Mouse (Mus musculus): ENCODE results near the gene Rpl9. TPM values are rescaled to one million over a fixed set of nuclear protein-coding genes. Genes with fewer than 3 reads are reported as not detected.

Rpl9 gene
- polyA plus RNA-seq, 1 experiment from 2014 or later: 793 TPM

- no peak for ATAC-seq
- no peak overlapping the region for H3K9ac ChIP-seq
- H3K9me3 ChIP-seq (replicated peaks): no peaks in the 10 kb centered on the region
- WGBS: 65% methylated on average over 10 of the region's 10 CpGs
- no peaks in the 10 kb centered on the region for H3K27me3 ChIP-seq
- no peak overlapping the region for H3K4me3 ChIP-seq
- no peak overlapping the region for H3K4me2 ChIP-seq
- H3K27ac ChIP-seq: no peak overlapping the region
- peaks cover 84% of the 10 kb centered on the region for H3K36me3 ChIP-seq (ENCODE audit: poor library complexity, severe bottlenecking)
- peaks cover 7% of the 10 kb centered on the region for H3K4me1 ChIP-seq
Observed at GRCm38 (mm10) chr5:65419136-65419535, 27.9 kb upstream of the Rpl9 start.

- no peak overlapping the region for H3K4me3 ChIP-seq
- no peaks in the 10 kb centered on the region for H3K9me3 ChIP-seq (replicated peaks)
- H3K4me1 ChIP-seq: peaks cover 7% of the 10 kb centered on the region
- H3K9ac ChIP-seq: peak overlapping the region; percentile 21
- H3K36me3 ChIP-seq (ENCODE audit: poor library complexity, severe bottlenecking): peaks cover 74% of the 10 kb centered on the region
- H3K4me2 ChIP-seq: no peak overlapping the region
- H3K27ac ChIP-seq: no peak overlapping the region
- ATAC-seq: no peak
- no peaks in the 10 kb centered on the region for H3K27me3 ChIP-seq
- WGBS: 15% methylated on average over 26 of the region's 26 CpGs
Observed at GRCm38 (mm10) chr5:65415653-65416458, 24.6 kb upstream of the Rpl9 start.

GRCm38 (mm10) chr5:65407989-65408388 lies 16.7 kb upstream of the Rpl9 start:
- Histone ChIP-seq H3K4me3 (no peak overlapping the region), H3K27ac (0 out of 2 replicates have a peak overlapping the region, but pooled peaks have one; percentile 31), H3K9ac (0 out of 2 replicates have a peak overlapping the region, but pooled peaks have one; percentile 1), H3K9me3 (replicated peaks) (no peaks in the 10 kb centered on the region), H3K4me2 (no peak overlapping the region), H3K27me3 (no peaks in the 10 kb centered on the region), H3K36me3 (ENCODE audit: poor library complexity, severe bottlenecking) (peaks cover 65% of the 10 kb centered on the region), H3K4me1 (peaks cover 6% of the 10 kb centered on the region; the same call in 1 of the 2 replicates)
- ATAC-seq: no peak
- 11% methylated on average over 12 of the region's 12 CpGs for WGBS

- Histone ChIP-seq H3K9ac (no peak overlapping the region), H3K4me1 (no peaks in the 10 kb centered on the region), H3K4me2 (no peak overlapping the region), H3K4me3 (no peak overlapping the region), H3K27me3 (no peaks in the 10 kb centered on the region), H3K27ac (no peak overlapping the region), H3K36me3 (ENCODE audit: poor library complexity, severe bottlenecking) (peaks cover 80% of the 10 kb centered on the region), H3K9me3 (replicated peaks) (no peaks in the 10 kb centered on the region)
- peak; percentile 65 for ATAC-seq
- 30% methylated on average over 2 of the region's 2 CpGs for WGBS
Observed at GRCm38 (mm10) chr5:65401251-65401994, 10.2 kb upstream of the Rpl9 start.

GRCm38 (mm10) chr5:65394425-65394824 lies 3.2 kb upstream of the Rpl9 start:
- H3K4me1 ChIP-seq: peaks cover 16% of the 10 kb centered on the region
- ATAC-seq: no peak
- no peak overlapping the region for H3K9ac ChIP-seq
- no peak overlapping the region for H3K27ac ChIP-seq
- no peak overlapping the region for H3K4me2 ChIP-seq
- no peaks in the 10 kb centered on the region for H3K9me3 ChIP-seq (replicated peaks)
- H3K27me3 ChIP-seq: no peaks in the 10 kb centered on the region
- WGBS: 96% methylated on average over 7 of the region's 7 CpGs
- peaks cover 54% of the 10 kb centered on the region for H3K36me3 ChIP-seq (ENCODE audit: poor library complexity, severe bottlenecking)
- H3K4me3 ChIP-seq: no peak overlapping the region

- Histone ChIP-seq H3K4me3 (peak overlapping the region; percentile 98), H3K9ac (peak overlapping the region; percentile 69), H3K9me3 (replicated peaks) (no peaks in the 10 kb centered on the region), H3K27me3 (no peaks in the 10 kb centered on the region), H3K4me2 (peak overlapping the region; percentile 83), H3K27ac (peak overlapping the region; percentile 48; the same call in 1 of the 2 replicates), H3K4me1 (peaks cover 22% of the 10 kb centered on the region), H3K36me3 (ENCODE audit: poor library complexity, severe bottlenecking) (peaks cover 57% of the 10 kb centered on the region)
- peak; percentile 40 for ATAC-seq
- 3% methylated on average over 12 of the region's 12 CpGs for WGBS
Observed at GRCm38 (mm10) chr5:65391753-65392152, 509 bp upstream of the Rpl9 start.

GRCm38 (mm10) chr5:65387008-65387867 lies 4.0 kb downstream of the Rpl9 start:
- H3K9me3 ChIP-seq (replicated peaks): no peaks in the 10 kb centered on the region
- peaks cover 51% of the 10 kb centered on the region for H3K36me3 ChIP-seq (ENCODE audit: poor library complexity, severe bottlenecking)
- H3K4me1 ChIP-seq: peaks cover 20% of the 10 kb centered on the region
- no peak overlapping the region for H3K4me3 ChIP-seq
- no peak overlapping the region for H3K4me2 ChIP-seq
- H3K27ac ChIP-seq: no peak overlapping the region
- ATAC-seq: no peak
- WGBS: 79% methylated on average over 6 of the region's 6 CpGs
- no peak overlapping the region for H3K9ac ChIP-seq
- H3K27me3 ChIP-seq: no peaks in the 10 kb centered on the region

GRCm38 (mm10) chr5:65385704-65386103 lies 5.5 kb downstream of the Rpl9 start:
- ATAC-seq: no peak
- H3K4me1 ChIP-seq: peaks cover 16% of the 10 kb centered on the region
- H3K27ac ChIP-seq: no peak overlapping the region
- H3K9ac ChIP-seq: no peak overlapping the region
- no peaks in the 10 kb centered on the region for H3K9me3 ChIP-seq (replicated peaks)
- H3K4me2 ChIP-seq: no peak overlapping the region
- H3K4me3 ChIP-seq: no peak overlapping the region
- WGBS: 73% methylated on average over 2 of the region's 2 CpGs
- H3K27me3 ChIP-seq: no peaks in the 10 kb centered on the region
- peaks cover 51% of the 10 kb centered on the region for H3K36me3 ChIP-seq (ENCODE audit: poor library complexity, severe bottlenecking)

GRCm38 (mm10) chr5:65374746-65375145 lies 16.5 kb downstream of the Rpl9 start:
- Histone ChIP-seq H3K4me1 (no peaks in the 10 kb centered on the region), H3K9me3 (replicated peaks) (no peaks in the 10 kb centered on the region), H3K27me3 (no peaks in the 10 kb centered on the region), H3K4me3 (no peak overlapping the region), H3K9ac (no peak overlapping the region), H3K27ac (no peak overlapping the region), H3K36me3 (ENCODE audit: poor library complexity, severe bottlenecking) (no peaks in the 10 kb centered on the region), H3K4me2 (no peak overlapping the region)
- 88% methylated on average over 7 of the region's 7 CpGs for WGBS
- ATAC-seq: no peak

GRCm38 (mm10) chr5:65371551-65371950 lies 19.7 kb downstream of the Rpl9 start:
- ATAC-seq: no peak
- Histone ChIP-seq H3K9ac (no peak overlapping the region), H3K4me3 (no peak overlapping the region), H3K36me3 (ENCODE audit: poor library complexity, severe bottlenecking) (no peaks in the 10 kb centered on the region), H3K4me1 (no peaks in the 10 kb centered on the region), H3K27me3 (no peaks in the 10 kb centered on the region), H3K27ac (no peak overlapping the region), H3K4me2 (no peak overlapping the region), H3K9me3 (replicated peaks) (no peaks in the 10 kb centered on the region)
- 97% methylated on average over 7 of the region's 7 CpGs for WGBS

GRCm38 (mm10) chr5:65367837-65368236 lies 23.4 kb downstream of the Rpl9 start:
- Histone ChIP-seq H3K27me3 (no peaks in the 10 kb centered on the region), H3K36me3 (ENCODE audit: poor library complexity, severe bottlenecking) (no peaks in the 10 kb centered on the region), H3K9me3 (replicated peaks) (no peaks in the 10 kb centered on the region), H3K27ac (no peak overlapping the region), H3K4me3 (no peak overlapping the region), H3K4me2 (no peak overlapping the region), H3K9ac (no peak overlapping the region), H3K4me1 (no peaks in the 10 kb centered on the region)
- ATAC-seq: no peak
- WGBS: 90% methylated on average over 11 of the region's 11 CpGs

GRCm38 (mm10) chr5:65357771-65358170 lies 33.5 kb downstream of the Rpl9 start:
- H3K27me3 ChIP-seq: no peaks in the 10 kb centered on the region
- no peaks in the 10 kb centered on the region for H3K4me1 ChIP-seq
- no peak overlapping the region for H3K9ac ChIP-seq
- 94% methylated on average over 3 of the region's 3 CpGs for WGBS
- no peak overlapping the region for H3K4me2 ChIP-seq
- no peak overlapping the region for H3K4me3 ChIP-seq
- H3K9me3 ChIP-seq (replicated peaks): no peaks in the 10 kb centered on the region
- no peak for ATAC-seq
- no peaks in the 10 kb centered on the region for H3K36me3 ChIP-seq (ENCODE audit: poor library complexity, severe bottlenecking)
- H3K27ac ChIP-seq: no peak overlapping the region
